Mouse (Mus musculus): ENCODE results near the gene Glis2.
"Not testable (repeated sequence)": the region's sequence is repeated elsewhere in the genome, so short reads cannot be mapped to it uniquely, and the experiment has no call there.

Glis2 gene

DNA sequence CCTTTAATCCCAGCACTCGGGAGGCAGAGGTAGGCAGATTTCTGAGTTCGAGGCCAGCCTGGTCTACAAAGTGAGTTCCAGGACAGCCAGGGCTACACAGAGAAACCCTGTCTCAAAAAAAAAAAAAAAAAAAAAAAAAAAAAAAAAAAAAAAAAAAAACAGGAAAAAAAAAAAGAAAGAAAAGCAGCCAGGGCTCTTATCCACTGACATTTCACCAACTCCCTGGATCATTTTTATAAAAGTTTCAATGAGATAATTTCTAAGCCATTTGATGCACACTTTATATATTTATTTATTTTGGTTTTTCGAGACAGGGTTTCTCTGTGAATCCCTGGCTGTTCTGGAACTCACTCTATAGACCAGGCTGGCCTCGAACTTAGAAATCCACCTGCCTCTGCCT, 13.3 kb upstream of the Glis2 start:
- not testable (repeated sequence) for DNase-seq (ENCODE audit: low spot score in 2 of 2)

- no peak for DNase-seq (ENCODE audit: low spot score in 2 of 2)
Observed at GRCm38 (mm10) chr16:4583807-4584206, 10.7 kb upstream of the Glis2 start.

DNA sequence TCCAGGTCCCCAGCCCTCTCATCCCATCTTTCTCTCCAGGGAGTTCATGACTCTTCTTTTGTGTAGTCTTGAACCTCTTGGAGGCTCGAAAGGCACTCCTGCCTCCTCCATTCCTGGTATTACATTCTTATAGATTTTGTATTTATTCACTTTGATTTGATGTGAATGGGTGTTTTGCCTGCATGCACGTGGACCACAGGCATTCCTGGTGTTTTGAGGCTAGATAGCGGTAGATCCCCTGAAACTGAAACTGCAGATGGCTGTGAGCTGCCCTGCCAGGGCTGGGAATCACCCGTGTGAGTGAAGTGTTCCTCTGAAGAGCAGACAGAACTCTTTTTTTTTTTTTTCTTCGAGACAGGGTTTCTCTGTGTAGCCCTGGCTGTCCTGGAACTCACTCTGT, 10.1 kb upstream of the Glis2 start:
- no peak for DNase-seq (ENCODE audit: low spot score in 2 of 2)

DNA sequence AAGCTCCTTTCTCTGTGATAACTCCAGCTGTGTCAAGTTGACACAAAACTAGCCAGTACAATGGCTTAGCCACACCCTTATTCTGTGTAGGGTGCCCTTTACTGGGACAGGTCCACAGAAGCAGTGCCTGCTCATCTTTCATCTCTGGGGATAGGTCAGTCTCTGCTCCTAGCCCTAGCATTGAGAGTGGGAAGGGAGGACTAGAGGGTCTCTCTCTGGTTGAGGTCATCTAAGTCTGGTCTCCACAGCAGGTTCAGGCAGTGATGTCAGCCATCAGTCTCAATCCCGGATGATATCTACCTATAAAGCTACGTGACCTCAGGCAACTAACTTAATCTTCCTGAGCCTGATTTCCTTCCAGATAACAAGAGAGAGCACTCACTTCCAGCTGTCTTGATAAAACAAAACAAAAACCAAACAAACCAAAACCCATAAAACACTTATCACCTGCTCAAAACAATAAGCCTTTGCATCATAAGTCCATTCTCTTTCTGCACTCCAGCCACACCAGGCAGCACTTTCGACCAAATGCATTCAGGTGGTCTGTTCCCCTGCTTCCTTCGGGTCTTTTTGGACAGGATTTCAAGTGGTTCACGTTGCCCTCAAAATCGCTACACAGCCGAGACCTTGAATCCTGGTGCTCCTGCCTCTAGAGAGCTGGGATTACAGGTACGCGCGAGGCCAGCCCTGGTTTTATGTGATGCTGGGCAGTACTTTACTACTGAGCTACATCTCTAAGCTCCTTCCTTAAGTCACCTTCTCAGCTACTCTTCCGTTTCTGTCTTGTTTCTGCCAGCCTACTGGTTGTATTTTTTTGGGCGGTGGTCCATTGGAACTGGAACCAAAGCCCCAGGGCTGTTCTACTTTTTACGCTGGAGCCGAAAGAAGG, 8.6 kb upstream of the Glis2 start:
- no peak for DNase-seq (ENCODE audit: low spot score in 2 of 2)

- peak; percentile 86 to 89 for DNase-seq (ENCODE audit: low spot score in 2 of 2)
Observed at GRCm38 (mm10) chr16:4586531-4587123, 7.9 kb upstream of the Glis2 start.

GRCm38 (mm10) chr16:4587516-4588210, 6.8 kb upstream of the Glis2 start:
- no peak for DNase-seq (ENCODE audit: low spot score in 2 of 2)

- no peak for DNase-seq (ENCODE audit: low spot score in 2 of 2)
Observed at GRCm38 (mm10) chr16:4590236-4590635, 4.3 kb upstream of the Glis2 start.

- DNase-seq (ENCODE audit: low spot score in 2 of 2), result peak in 1 of 2 experiments; percentile 31
Observed at GRCm38 (mm10) chr16:4592909-4593875, 1.3 kb upstream of the Glis2 start.

- no peak for DNase-seq (ENCODE audit: low spot score in 2 of 2)
Observed at GRCm38 (mm10) chr16:4594814-4595526, 457 bp downstream of the Glis2 start.

- no peak for DNase-seq (ENCODE audit: low spot score in 2 of 2)
Observed at GRCm38 (mm10) chr16:4595527-4595963, 1.0 kb downstream of the Glis2 start.

DNA sequence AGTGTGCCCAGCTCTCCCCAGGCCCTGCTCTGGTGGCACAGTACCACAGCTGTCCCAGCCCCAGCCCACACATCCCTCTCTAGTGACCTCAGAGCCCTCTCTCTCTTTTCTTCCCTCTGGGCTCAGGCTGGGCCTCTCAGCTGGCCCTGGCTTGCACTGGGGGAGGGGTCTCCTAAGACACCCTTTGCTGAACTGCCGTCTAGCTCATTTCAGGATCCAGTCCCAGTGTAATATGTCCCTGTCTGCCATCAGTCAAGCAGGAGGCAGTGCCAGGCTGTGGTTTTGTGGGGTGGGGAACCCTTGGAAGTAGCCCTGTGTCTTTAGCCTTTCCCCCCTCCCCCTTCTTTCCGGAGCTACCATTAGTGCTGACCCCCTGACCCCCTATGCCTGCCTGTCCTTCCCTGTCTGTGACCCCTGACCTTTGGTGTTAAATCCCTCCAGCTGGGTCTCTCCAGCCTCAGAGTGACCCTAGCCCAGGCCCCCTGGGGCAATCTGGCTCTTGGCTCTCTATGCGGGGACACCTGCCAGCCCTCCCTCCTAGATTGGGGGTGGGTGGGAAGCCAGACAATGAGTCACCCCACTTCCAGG, 1.7 kb downstream of the Glis2 start:
- no peak for DNase-seq (ENCODE audit: low spot score in 2 of 2)

DNA sequence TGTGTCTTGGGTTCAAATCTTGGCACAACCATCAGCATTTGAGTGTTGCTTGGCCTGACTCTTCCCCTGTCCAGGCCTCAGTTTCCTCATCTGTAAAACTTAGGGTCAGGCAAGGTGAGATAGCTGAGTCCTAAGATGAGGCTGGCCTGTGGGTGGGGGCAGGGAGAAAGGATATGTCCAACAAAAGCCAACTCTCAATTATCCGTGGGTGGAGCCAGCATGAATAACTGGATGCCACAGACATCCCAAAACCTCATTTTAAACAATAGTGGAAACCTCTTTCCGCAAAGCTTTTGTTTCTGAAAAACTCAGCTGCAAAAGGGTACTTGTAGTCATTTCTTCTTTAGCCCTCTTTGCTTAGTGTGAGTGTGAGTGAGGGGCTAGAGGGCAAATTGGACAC, 2.3 kb downstream of the Glis2 start:
- no peak for DNase-seq (ENCODE audit: low spot score in 2 of 2)

- DNase-seq (ENCODE audit: low spot score in 2 of 2), result no peak
Observed at GRCm38 (mm10) chr16:4597296-4597695, 2.8 kb downstream of the Glis2 start.

GRCm38 (mm10) chr16:4598041-4598440, 3.5 kb downstream of the Glis2 start:
- DNase-seq (ENCODE audit: low spot score in 2 of 2), result no peak

- DNase-seq (ENCODE audit: low spot score in 2 of 2), result no peak
Observed at GRCm38 (mm10) chr16:4598891-4599543, 4.5 kb downstream of the Glis2 start.

DNA sequence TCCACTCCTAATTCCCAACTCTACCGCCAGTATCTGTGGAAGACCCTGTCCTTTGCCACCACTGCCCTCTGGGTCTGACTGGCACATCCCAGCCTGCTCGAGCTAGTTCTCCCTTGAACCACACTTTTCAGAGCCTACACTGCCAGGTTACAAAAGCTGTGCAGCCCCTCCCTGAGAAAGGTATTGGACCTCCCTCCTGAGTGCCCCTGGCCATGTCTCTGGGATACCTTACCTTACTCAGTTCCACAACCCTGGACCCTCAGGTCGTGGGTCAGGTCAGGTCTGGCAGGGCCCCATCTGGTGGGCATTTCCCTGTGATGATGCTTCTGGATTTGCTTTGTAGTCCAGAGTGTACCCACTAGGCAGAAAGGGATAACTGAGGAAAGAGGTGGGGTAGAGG, 5.1 kb downstream of the Glis2 start:
- no peak for DNase-seq (ENCODE audit: low spot score in 2 of 2)

DNA sequence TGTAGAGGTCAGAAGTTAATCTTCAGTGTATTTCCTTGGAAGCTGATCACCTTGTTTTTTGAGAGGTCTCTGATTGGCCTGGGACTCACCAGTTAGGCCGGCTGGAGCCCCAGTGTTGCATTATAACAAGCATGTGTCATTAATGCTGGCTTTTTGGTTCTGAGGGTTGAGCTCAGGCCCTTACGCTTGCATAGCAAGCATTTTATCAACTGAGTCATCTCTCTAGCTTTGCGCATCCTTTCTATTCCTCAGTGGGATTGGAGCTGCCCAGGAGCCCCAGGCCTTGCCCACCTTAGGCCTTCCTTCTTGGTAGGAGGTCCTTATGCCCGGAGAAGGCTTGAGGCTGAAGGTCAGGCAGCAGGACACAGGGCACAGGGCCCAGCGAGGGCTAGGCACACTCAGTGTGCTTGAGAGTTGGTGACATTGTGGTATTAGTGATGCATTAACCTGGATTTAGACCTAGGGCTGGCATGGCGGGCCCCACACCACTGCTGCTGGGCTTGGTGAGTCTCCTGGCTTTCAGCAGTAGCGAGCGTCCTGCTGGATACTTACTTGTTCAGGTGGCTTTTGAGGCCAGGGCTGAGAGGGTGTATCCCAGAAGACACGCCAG, 6.3 kb downstream of the Glis2 start:
- no peak for DNase-seq (ENCODE audit: low spot score in 2 of 2)

DNA sequence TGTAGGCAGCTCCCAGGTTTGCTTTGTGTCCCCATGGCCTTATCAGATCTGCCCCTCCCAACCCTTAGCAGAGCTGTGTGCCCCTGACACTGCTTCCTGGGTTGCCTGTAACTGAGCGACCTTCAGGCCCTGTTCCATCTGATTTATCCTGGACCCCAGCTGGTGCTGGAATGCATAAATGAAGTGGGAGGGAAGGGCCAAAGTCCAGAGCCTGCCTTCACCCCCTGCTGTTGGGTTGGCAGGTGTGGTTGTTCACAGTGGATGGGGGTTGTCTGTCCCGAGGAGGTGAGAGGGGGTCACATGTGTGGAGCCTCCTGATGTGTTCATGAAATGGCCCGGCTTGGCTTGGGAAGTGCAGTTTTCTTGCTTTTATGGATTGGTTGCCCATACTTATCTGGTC, 7.7 kb downstream of the Glis2 start:
- DNase-seq (ENCODE audit: low spot score in 2 of 2), result no peak

DNA sequence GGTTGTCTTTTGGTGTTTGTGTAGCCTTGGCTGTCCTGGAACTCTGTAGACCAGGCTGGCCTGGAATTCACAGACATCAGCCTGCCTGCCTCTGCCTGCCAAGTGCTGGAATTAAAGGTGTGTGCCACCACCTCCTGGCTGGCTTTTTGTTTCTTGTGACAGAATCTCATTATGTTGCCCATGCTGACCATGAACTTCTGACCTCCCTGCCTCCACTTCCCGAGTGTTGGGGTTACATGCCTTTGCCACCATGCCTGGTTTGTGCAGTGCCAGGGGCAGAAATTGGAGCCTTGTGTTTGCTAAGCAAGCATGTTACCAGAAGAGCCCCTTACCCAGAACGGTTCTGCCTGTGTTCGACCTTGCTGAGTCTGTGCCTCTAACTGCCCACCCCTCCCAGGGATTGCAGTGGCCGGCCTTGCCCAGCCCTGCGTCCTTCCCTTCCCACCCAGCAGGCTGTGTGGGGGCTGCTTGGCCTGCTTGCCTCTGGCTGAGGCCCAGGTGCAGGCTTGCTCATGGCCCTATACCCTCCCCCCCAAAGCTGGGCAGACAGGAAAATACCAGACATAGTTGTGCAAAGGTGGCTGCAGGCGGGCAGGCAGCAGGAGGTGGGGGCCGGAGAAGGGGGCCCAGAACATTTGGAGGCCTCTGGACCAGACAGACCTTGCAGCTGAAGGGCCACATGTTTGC, 8.4 kb downstream of the Glis2 start:
- DNase-seq (ENCODE audit: low spot score in 2 of 2), result no peak
